Mouse (Mus musculus) lung, embryonic 14.5 days (tissue): ENCODE results near the gene Btg3. TPM values are rescaled to one million over a fixed set of nuclear protein-coding genes. Genes with fewer than 3 reads are reported as not detected.

Experiments
- ATAC-seq: fragments of 200-750 bp; cut with Nextera tagmentation; 2 replicates; pipeline ENCODE4 v1.8.0; 2017; ENCODE audit warnings: mild to moderate bottlenecking, moderate TSS enrichment, moderate library complexity; ENCODE audit not compliant: insufficient read depth
- DNase-seq: peaks from one replicate; pipeline ENCODE4 v3.0.0-alpha.2; 2015
- H3K27ac ChIP-seq: fragments of 300-500 bp; sonication (generic); 2 replicates; pipeline ENCODE4 v1.5.1; 2014; ENCODE audit warnings: low read depth, mild to moderate bottlenecking, moderate library complexity
- H3K27me3 ChIP-seq: fragments of 300-500 bp; sonication (generic); 2 replicates; pipeline ENCODE4 v1.6.1; 2014; ENCODE audit warnings: low read length, control low read depth; ENCODE audit not compliant: insufficient read depth
- H3K36me3 ChIP-seq: fragments of 300-500 bp; sonication (generic); 2 replicates; pipeline ENCODE4 v1.6.1; 2014; ENCODE audit warnings: control low read depth; ENCODE audit not compliant: insufficient read depth
- H3K4me1 ChIP-seq: fragments of 300-500 bp; sonication (generic); 2 replicates; pipeline ENCODE4 v1.6.1; 2014; ENCODE audit warnings: antibody characterized with exemption, control low read depth; ENCODE audit not compliant: insufficient read depth
- H3K4me2 ChIP-seq: fragments of 300-500 bp; sonication (generic); 2 replicates; pipeline ENCODE4 v1.6.1; 2014; ENCODE audit warnings: mild to moderate bottlenecking
- H3K4me3 ChIP-seq: fragments of 300-500 bp; sonication (generic); 2 replicates; pipeline ENCODE4 v1.5.1; 2014; ENCODE audit warnings: low read depth, low read length
- H3K9ac ChIP-seq: fragments of 300-500 bp; sonication (generic); 2 replicates; pipeline ENCODE4 v1.6.1; 2014
- H3K9me3 ChIP-seq: fragments of 300-500 bp; sonication (generic); 2 replicates; pipeline ENCODE4 v1.6.1; 2016; ENCODE audit warnings: low read depth, low read length, control low read depth
- CTCF ChIP-seq: IDR thresholded peaks from 2 replicates; pipeline ENCODE4 v1.5.1; 2016; ENCODE audit warnings: antibody characterized with exemption, low read depth
- WGBS: fragments of 180-500 bp; shearing (Covaris S2); extraction: QIAGEN DNeasy Blood & Tissue Kit; methylation state at CpG from one replicate; pipeline ENCODE4 v1.1.7; 2014; 5-methylcytosine and 5-hydroxymethylcytosine counted together
- polyA plus RNA-seq: library from polyadenylated mRNA; unstranded; fragments of >200 nt; fragmentation: Nextera tagmentation; extraction: Ambion mirVana; gene quantifications from 2 replicates; pipeline ENCODE4 v1.2.1, GENCODE M21; 2014

Gene Btg3
- polyA plus RNA-seq, 1 experiment from 2014 or later: 61.5 TPM

DNA sequence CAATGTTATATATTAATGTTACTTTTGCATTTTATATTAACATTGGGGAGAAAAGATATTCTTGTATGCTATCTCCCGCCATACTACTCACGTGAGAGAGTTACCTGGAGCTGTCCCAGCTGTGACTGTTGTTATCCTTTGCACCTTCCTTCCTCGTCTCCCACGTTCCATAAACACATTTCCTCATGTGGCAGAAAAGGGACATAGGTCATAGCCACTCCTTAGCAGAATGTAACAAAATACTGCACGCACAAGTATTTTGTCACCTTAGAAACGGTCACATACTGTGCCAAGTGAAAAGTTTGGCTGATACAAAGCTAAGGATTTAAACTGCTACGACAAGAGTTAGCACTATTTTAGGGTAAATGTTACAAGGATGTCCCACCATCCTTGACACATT lies 49.4 kb downstream of the Btg3 start:
- no peaks in the 10 kb centered on the region for H3K9me3 ChIP-seq
- no peak overlapping the region for H3K9ac ChIP-seq
- no peak overlapping the region for H3K27ac ChIP-seq
- no peak for TF ChIP-seq CTCF
- no peak for ATAC-seq
- H3K4me2 ChIP-seq: no peak overlapping the region
- no peaks in the 10 kb centered on the region for H3K27me3 ChIP-seq
- no peak for DNase-seq
- H3K36me3 ChIP-seq: 0 out of 2 replicates have a peak, but pooled peaks cover 6% of the 10 kb centered on the region
- no peaks in the 10 kb centered on the region for H3K4me1 ChIP-seq
- WGBS: 83% methylated on average over 7 of the region's 7 CpGs
- no peak overlapping the region for H3K4me3 ChIP-seq

DNA sequence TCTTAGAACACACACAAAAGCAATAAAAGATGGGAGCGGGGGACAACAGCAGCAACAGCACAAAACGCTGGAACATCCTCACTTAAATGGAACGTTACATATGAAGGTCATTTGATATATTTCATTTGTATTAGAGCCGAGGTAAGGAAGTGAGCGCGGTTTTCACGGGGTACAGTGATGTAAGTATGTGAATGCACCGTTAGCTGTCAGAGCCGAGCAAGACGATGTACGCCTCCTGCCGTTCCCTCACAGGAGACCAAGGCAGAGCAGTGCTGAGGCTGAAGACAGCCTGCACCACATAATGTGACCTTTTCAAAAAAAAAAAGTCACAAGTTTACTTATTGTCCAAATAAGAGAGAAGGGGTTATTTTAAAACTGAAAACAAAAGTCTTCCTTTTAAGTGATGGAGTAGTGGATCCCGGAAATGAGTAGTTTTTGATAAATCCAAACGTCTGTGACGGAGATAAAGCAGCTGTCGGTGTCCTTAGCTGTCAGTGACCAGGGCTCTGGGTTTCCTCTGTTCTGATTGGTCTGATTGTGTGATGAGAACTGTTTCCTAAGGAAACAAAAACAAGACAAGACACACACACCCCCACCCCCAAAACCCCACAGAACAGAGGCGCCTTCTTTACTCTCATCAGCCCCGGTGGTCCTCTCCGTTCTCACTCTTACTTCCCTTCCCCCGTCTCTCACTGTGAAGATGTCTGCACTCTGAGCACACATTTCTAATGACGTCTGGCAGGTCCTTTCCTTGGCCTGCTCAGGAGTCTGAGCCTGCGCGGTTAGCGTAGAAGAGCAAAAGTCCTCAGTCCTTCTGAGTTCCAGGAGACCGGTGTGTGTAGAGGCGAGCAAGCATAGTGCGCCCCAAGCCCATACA lies 50.8 kb downstream of the Btg3 start:
- Histone ChIP-seq H3K9ac (no peak overlapping the region), H3K36me3 (0 out of 2 replicates have a peak, but pooled peaks cover 6% of the 10 kb centered on the region), H3K27me3 (no peaks in the 10 kb centered on the region), H3K4me1 (peaks cover 5% of the 10 kb centered on the region), H3K27ac (0 out of 2 replicates have a peak overlapping the region, but pooled peaks have one; percentile 42), H3K4me3 (no peak overlapping the region; the same call in 1 of the 2 replicates), H3K9me3 (no peaks in the 10 kb centered on the region), H3K4me2 (peak overlapping the region; percentile 44)
- WGBS: 36% methylated on average over 27 of the region's 27 CpGs
- TF ChIP-seq CTCF: peak; percentile 46
- ATAC-seq (peak; percentile 83), DNase-seq (peak; percentile 84)

DNA sequence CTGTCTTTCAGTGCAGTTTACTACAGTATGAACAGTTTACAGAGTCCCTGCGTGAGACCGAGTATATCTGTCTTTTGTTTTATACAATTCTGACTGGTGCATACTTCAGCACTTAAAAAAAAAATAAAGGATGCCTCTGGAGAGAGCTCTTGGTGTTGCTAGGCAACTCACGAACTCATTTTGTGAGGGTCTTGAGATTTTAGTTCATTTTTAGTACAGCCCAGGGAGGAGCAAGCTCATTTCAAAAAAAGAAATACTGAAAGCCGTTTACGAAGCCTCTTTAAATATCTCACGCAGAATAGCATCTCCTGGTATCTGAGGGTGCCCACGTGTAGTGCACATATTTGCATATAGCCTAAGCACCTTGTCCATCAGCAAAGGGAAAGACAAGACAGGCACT lies 54.9 kb downstream of the Btg3 start:
- 17% methylated on average over 7 of the region's 7 CpGs for WGBS
- Histone ChIP-seq H3K27ac (no peak overlapping the region), H3K9ac (no peak overlapping the region), H3K9me3 (no peaks in the 10 kb centered on the region), H3K4me3 (no peak overlapping the region), H3K4me1 (peaks cover 5% of the 10 kb centered on the region), H3K4me2 (peak overlapping the region; percentile 2; the same call in 1 of the 2 replicates), H3K27me3 (no peaks in the 10 kb centered on the region), H3K36me3 (0 out of 2 replicates have a peak, but pooled peaks cover 6% of the 10 kb centered on the region)
- DNase-seq (peak; percentile 22), ATAC-seq (no peak)
- TF ChIP-seq CTCF: no peak

DNA sequence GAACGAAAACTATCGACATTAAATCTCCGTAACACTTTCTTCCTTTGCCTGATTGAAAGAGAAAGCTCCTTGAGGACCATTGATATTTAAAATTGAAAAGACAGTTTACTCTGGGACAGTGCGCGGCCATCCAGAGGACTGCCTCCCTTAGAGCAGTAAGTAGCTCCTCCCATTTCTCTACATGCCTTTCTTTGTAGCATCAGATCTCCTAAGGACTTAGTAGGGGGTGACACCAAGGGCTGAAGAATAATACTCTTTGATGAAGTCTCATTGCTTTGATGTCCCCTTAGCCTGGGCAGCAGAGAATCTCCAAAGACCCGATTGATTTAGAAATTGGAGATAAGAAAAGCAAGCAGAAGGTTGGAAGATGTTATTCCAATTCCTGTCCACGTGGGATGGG lies 55.4 kb downstream of the Btg3 start:
- Histone ChIP-seq H3K27ac (no peak overlapping the region), H3K4me2 (peak overlapping the region; percentile 2)

DNA sequence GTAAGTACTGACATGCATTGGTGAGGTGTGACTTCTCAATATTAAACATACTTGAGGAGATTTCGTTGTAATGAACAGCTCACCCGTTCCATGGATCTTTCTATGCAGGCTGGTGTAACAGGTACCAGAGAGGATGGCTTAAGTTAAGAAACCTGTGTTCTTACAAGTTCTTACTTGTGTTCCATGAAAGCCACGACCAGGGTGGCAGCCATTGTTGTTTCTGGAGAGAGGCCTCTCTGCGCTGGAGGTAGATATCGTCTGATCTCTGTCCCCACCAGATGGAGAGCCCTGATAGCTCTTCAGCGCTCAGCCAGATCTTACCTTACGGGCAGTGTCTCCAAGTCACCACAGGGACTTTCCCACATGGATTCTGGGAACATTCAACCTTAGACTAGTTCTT lies 57.3 kb downstream of the Btg3 start:
- H3K4me1 ChIP-seq: peaks cover 5% of the 10 kb centered on the region
- DNase-seq (no peak), ATAC-seq (no peak)
- H3K9me3 ChIP-seq: no peaks in the 10 kb centered on the region
- no peak overlapping the region for H3K4me3 ChIP-seq
- H3K27ac ChIP-seq: no peak overlapping the region
- TF ChIP-seq CTCF: no peak
- H3K36me3 ChIP-seq: no peaks in the 10 kb centered on the region
- H3K27me3 ChIP-seq: no peaks in the 10 kb centered on the region
- H3K4me2 ChIP-seq: no peak overlapping the region
- H3K9ac ChIP-seq: no peak overlapping the region
- 64% methylated on average over 7 of the region's 7 CpGs for WGBS

More for the DNA sequence above, 55.4 kb downstream of the Btg3 start:
- Histone ChIP-seq H3K9me3 (no peaks in the 10 kb centered on the region), H3K27me3 (no peaks in the 10 kb centered on the region), H3K9ac (no peak overlapping the region), H3K36me3 (0 out of 2 replicates have a peak, but pooled peaks cover 6% of the 10 kb centered on the region), H3K4me1 (peaks cover 5% of the 10 kb centered on the region), H3K4me3 (no peak overlapping the region)
- TF ChIP-seq CTCF: no peak
- DNase-seq (peak; percentile 42), ATAC-seq (no peak)
- WGBS: 8% methylated on average over 7 of the region's 7 CpGs

DNA sequence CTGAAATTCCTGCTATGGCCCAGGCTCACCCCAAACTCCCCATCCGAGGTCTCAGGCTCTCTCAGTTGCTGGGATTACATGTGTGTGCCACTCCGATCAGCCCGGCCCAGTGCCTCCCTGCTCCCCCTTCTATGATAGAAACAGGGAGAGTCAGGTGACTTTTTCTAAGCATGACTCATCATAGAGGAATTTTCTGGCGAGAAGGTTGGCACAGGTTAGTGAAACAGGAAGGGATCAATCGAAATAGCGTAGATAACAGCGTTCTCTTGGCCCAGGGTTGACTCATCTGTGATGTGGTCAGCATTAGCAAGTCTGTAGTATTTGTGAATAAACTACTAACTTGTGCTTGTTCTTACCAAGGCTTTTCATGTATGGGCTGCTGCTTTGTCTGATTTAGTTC lies 59.0 kb downstream of the Btg3 start:
- 30% methylated on average over 7 of the region's 7 CpGs for WGBS
- no peak overlapping the region for H3K27ac ChIP-seq
- no peak overlapping the region for H3K9ac ChIP-seq
- H3K4me2 ChIP-seq: no peak overlapping the region
- ATAC-seq: no peak
- H3K9me3 ChIP-seq: no peaks in the 10 kb centered on the region
- H3K36me3 ChIP-seq: no peaks in the 10 kb centered on the region
- no peak overlapping the region for H3K4me3 ChIP-seq
- peak; percentile 41 for DNase-seq
- TF ChIP-seq CTCF: no peak
- peaks cover 5% of the 10 kb centered on the region for H3K4me1 ChIP-seq
- no peaks in the 10 kb centered on the region for H3K27me3 ChIP-seq

DNA sequence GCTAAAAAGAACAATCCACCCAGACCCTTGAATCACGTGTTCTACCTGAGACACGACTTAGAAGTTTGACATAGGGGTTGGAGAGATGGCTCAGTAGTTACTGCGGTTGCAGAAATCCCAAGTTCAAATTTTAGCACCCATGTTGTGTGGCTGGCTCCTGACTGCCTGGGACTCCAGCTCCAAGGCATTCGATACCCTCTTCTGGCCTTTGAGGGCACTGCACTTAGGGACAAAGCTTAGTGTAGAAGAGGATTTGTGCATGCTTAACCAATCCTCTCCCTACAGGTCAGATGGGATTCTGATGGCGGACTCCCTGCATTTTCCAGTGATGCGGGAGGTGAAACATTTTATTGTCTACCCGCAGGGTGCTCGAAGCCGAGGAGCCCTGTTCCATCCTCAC lies 60.1 kb downstream of the Btg3 start:
- peaks cover 4% of the 10 kb centered on the region for H3K4me1 ChIP-seq
- DNase-seq: peak; percentile 69

More for the DNA sequence above, 60.1 kb downstream of the Btg3 start:
- Histone ChIP-seq H3K9ac (no peak overlapping the region), H3K4me2 (no peak overlapping the region), H3K9me3 (no peaks in the 10 kb centered on the region), H3K27ac (peak overlapping the region; percentile 2; the same call in 1 of the 2 replicates), H3K27me3 (no peaks in the 10 kb centered on the region), H3K4me3 (no peak overlapping the region), H3K36me3 (no peaks in the 10 kb centered on the region)
- 91% methylated on average over 9 of the region's 9 CpGs for WGBS
- 0 out of 2 replicates have a peak, but pooled peaks have one; percentile 40 for ATAC-seq
- TF ChIP-seq CTCF: peak; percentile 74
